Mouse (Mus musculus) thymus, adult 2 months (tissue): ENCODE results near the gene Vmn2r77. TPM values are rescaled to one million over a fixed set of nuclear protein-coding genes. Genes with fewer than 3 reads are reported as not detected.
"Not testable (repeated sequence)": the region's sequence is repeated elsewhere in the genome, so short reads cannot be mapped to it uniquely, and the experiment has no call there.

ENCODE experiments used
- DNase-seq: peaks from one replicate; pipeline ENCODE4 v3.0.0; 2021
- H3K27ac ChIP-seq: fragments of 200-500 bp; 2 replicates; pipeline ENCODE4 v1.5.1; 2012; ENCODE audit warnings: low read length, control low read depth; ENCODE audit not compliant: control insufficient read depth, insufficient read depth
- H3K27me3 ChIP-seq: fragments of 200-500 bp; 2 replicates; pipeline ENCODE4 v1.6.1; 2012; ENCODE audit warnings: mild to moderate bottlenecking, low read length, moderate library complexity, mixed read lengths; ENCODE audit not compliant: control insufficient read depth, insufficient read depth
- H3K36me3 ChIP-seq: fragments of 200-500 bp; 2 replicates; pipeline ENCODE4 v1.6.1; 2012; ENCODE audit warnings: mild to moderate bottlenecking, low read length, moderate library complexity; ENCODE audit not compliant: control insufficient read depth, insufficient read depth
- H3K4me1 ChIP-seq: fragments of 200-500 bp; replicated peaks from 2 replicates; pipeline ENCODE4 v1.6.1; 2012; ENCODE audit warnings: low read length; ENCODE audit not compliant: control insufficient read depth, insufficient read depth
- H3K4me3 ChIP-seq: fragments of 200-500 bp; 2 replicates; pipeline ENCODE4 v1.5.1; 2012; ENCODE audit warnings: mild to moderate bottlenecking, low read length, control low read depth, moderate library complexity; ENCODE audit not compliant: control insufficient read depth, insufficient read depth
- CTCF ChIP-seq: fragments of 200-500 bp; IDR thresholded peaks from 2 replicates; pipeline ENCODE4 v1.5.1; 2012; ENCODE audit warnings: mild to moderate bottlenecking, control low read depth, low read length, moderate library complexity, borderline replicate concordance; ENCODE audit not compliant: control insufficient read depth, poor library complexity, insufficient read depth; ENCODE audit errors: extremely low read depth
- POLR2A ChIP-seq: fragments of 200-500 bp; IDR thresholded peaks from 2 replicates; pipeline ENCODE4 v1.6.1; 2012; ENCODE audit warnings: mild to moderate bottlenecking, low read length, control low read depth, moderate library complexity; ENCODE audit not compliant: control insufficient read depth, poor library complexity, insufficient read depth; ENCODE audit errors: extremely low read depth
- whole genome bisulfite sequencing: fragments of 180-500 bp; shearing (Covaris S2); methylation state at CpG from one replicate; pipeline ENCODE4 v1.1.7; 2018; 5-methylcytosine and 5-hydroxymethylcytosine counted together
- polyA plus RNA-seq: library from polyadenylated mRNA; depleted of rRNA; stranded (reverse); fragments of >200 nt; gene quantifications from 2 replicates; pipeline ENCODE4 v1.2.3, GENCODE M21; 2012; rRNA removed

The Vmn2r77 gene
- polyA plus RNA-seq = not detected in 2 replicates

DNA sequence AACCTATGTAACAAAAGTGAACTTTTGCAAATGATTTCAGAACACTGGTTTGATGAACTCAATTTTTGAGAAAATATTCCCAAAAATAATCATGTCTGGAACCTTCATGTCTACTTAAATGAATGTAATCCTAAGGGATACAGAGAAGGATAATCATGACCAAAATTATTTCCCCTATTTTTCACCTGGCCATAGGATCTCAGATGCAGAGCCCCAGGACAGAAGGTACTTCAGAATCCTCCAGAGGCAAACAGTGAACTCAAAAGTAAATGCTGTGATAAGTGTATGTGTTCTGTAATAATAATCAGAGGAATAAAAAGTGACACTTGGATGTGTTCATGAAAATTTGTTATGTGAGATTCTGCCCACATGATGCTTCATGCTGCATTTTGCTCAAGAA, at the start of gene Vmn2r77:
TSS of gene Vmn2r77 (plus strand) at position 301 of the 400 bp plus-strand sequence.
- TF ChIP-seq POLR2A = no peak
- TF ChIP-seq CTCF = no peak
- H3K27ac ChIP-seq = no peak within 1 kb of the TSS

DNA sequence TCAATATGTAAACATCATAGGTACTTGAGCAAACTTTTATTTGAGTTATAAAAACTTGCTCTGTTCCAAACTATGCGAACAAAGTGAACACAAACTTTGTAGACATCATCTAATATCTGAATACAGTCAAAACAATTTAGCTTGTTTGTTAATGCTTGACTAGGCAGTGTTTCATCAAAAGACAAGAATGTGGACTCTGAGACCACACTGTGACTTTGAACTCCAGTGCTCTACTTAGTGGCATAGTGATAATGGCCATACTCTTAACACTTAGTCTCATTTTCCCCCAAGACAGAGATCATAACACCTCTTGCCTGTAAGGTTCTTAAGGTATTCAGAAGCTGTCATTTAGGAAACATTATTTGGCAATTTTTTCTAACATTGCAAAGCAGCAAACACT, 34.1 kb upstream of the Vmn2r77 start:
- no peaks in the 10 kb centered on the region for H3K4me1 ChIP-seq
- no peaks in the 10 kb centered on the region for H3K27me3 ChIP-seq
- no peak for DNase-seq
- 85% methylated on average over 1 of the region's 1 CpGs for WGBS
- no peak overlapping the region for H3K27ac ChIP-seq
- no peaks in the 10 kb centered on the region for H3K36me3 ChIP-seq
- no peak overlapping the region for H3K4me3 ChIP-seq
- no peak for TF ChIP-seq CTCF
- TF ChIP-seq POLR2A = no peak

More for the DNA sequence above, at the start of gene Vmn2r77:
- no peaks in the 10 kb centered on the region for H3K27me3 ChIP-seq
- no peaks in the 10 kb centered on the region for H3K36me3 ChIP-seq
- no peak within 1 kb of the TSS for H3K4me3 ChIP-seq
- DNase-seq = no peak
- no peaks in the 10 kb centered on the region for H3K4me1 ChIP-seq

DNA sequence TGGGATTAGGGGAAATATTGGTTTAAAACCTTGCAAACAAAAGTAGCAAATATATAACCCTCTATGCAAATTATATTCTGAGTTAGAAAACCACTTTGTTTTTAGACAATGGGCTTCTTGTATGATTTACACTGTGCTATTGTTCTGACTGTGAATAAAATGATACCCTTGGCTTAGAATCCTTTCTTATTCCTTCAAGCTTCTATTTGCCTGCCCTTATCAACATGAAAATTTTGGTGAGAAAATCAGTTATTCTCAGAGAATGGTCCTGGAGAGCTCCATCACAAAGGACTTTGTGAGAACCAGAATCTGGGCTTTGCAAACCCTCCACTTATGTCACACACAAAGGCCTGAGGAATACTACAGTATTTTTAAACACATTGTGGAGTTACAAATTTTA, 30.2 kb upstream of the Vmn2r77 start:
- no peaks in the 10 kb centered on the region for H3K36me3 ChIP-seq
- H3K27ac ChIP-seq = no peak overlapping the region
- H3K27me3 ChIP-seq = no peaks in the 10 kb centered on the region
- H3K4me1 ChIP-seq = no peaks in the 10 kb centered on the region
- no peak overlapping the region for H3K4me3 ChIP-seq
- DNase-seq = no peak
- no peak for TF ChIP-seq POLR2A
- TF ChIP-seq CTCF = no peak

DNA sequence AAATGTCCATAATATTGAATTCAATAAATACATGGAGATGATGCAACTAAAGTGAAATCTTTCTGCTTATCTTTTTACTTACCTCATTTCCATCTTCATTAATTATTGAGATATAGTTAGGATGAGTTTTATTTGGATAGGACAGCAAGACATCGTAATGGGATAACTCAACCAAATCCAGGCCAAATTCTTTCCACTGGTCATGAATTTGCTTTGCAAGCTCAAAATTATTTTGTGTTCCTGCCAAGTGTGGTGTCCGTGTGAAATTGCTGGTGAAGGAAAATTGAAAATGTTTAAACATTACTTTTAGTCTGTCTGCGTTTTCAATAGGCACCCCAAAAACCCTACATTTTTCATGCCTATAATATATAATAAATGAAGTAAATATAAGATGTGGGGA, 23.2 kb upstream of the Vmn2r77 start:
- WGBS = 95% methylated on average over 3 of the region's 3 CpGs
- no peaks in the 10 kb centered on the region for H3K36me3 ChIP-seq
- no peak overlapping the region for H3K27ac ChIP-seq
- H3K4me3 ChIP-seq = no peak overlapping the region
- no peaks in the 10 kb centered on the region for H3K4me1 ChIP-seq
- no peak for DNase-seq
- H3K27me3 ChIP-seq = no peaks in the 10 kb centered on the region
- TF ChIP-seq POLR2A = no peak
- TF ChIP-seq CTCF = no peak

DNA sequence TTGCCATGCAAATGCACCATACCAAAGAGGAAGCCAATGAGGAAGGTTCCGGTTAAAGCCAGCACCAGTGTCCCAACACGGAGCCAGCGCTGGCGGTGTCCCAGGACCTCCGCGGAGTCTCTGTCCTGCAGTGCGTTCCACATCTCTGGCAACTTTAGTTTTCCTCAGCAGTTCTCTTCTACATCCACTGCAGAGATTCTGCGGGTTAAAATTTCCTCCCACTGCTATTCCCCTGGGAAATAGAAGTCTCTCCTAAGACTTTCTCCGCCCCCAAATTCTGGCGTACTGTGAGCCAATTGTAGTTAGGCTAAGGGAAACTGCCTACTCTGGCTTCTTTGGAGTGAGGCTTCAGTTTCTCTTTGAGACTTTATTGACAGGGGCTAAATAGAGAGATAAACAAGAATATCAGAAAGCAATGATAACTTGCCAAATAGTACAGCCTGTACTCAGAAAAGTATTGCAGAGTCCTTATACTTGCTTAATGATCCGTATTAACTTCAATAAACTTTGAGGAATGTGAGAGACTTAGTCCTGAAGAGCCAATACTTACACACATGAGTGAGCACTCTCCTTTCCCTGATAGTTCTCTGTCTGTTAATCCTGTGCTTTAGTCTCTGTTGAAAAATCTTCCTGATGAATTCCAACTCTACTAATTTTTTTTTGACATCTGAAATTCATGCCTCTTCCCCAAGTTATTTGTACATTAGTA, 19.1 kb upstream of the Vmn2r77 start, which contains the start of gene Folh1:
TSS of gene Folh1 (minus strand) at position 327 of the 709 bp plus-strand sequence.
- no peak within 1 kb of the TSS for H3K4me3 ChIP-seq
- no peaks in the 10 kb centered on the region for H3K36me3 ChIP-seq
- 20% methylated on average over 11 of the region's 11 CpGs for WGBS
- no peak for TF ChIP-seq POLR2A
- no peak for TF ChIP-seq CTCF
- no peaks in the 10 kb centered on the region for H3K27me3 ChIP-seq
- no peak within 1 kb of the TSS for H3K27ac ChIP-seq
- DNase-seq = no peak
- no peaks in the 10 kb centered on the region for H3K4me1 ChIP-seq

DNA sequence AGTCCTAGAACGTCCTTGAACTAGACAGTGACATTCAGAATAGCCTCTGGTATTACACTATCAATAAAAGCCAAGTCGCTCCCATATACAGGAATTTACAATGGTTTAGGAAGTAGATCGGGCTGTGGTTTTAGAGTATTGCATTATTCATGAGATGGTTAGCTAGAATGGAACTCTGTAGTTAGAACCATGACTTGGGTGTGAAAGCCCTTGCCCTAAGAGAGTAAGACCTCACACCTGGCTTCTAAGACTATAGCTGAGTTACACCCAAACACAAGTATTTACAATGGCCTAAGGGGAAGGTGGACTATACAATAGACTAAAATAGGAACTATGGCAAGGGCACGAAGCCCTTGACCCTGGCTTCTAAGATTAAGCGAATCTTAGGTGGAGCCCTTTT, 20.4 kb downstream of the Vmn2r77 start:
- not testable (repeated sequence) for H3K4me1 ChIP-seq, H3K27me3 ChIP-seq, DNase-seq, H3K36me3 ChIP-seq, H3K27ac ChIP-seq, H3K4me3 ChIP-seq
- WGBS = 90% methylated on average over 5 of the region's 5 CpGs

DNA sequence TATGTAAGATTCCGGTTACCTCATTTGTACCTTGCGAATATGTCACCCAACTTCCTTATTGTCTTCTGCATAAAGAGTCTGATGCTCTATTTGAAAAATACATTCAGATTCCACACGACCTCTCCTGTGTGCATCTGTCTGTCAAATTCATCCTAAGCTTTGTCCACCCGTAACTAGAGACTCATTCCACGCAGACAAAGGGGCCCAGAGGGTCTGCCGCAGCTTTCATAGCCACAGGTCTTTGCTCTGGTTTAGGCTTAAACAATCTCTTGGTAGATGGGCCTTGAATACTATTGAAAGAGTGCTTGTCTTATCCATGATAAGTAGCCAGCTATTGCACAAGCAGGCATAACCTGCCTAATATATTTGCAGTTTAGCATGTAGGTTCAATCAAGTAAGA, 20.9 kb downstream of the Vmn2r77 start:
- DNase-seq, H3K4me1 ChIP-seq, H3K27ac ChIP-seq, H3K27me3 ChIP-seq, H3K36me3 ChIP-seq, H3K4me3 ChIP-seq: not testable (repeated sequence)
- 85% methylated on average over 6 of the region's 6 CpGs for WGBS
